Mouse (Mus musculus) hindbrain, embryonic 12.5 days (tissue): ENCODE data around the gene Foxd4. TPM values are rescaled to one million over a fixed set of nuclear protein-coding genes. Genes with fewer than 3 reads are reported as not detected.
A peak's percentile ranks its signal among the peaks of the same experiment; 100 is the strongest.

ENCODE experiments used
- ATAC-seq: fragments of 200-750 bp; cut with Nextera tagmentation; 2 replicates; pipeline ENCODE4 v1.8.0; 2017; ENCODE audit warnings: moderate TSS enrichment; ENCODE audit not compliant: low FRiP score
- H3K27ac ChIP-seq: fragments of 300-500 bp; sonication (generic); 2 replicates; pipeline ENCODE4 v1.5.1; 2016; ENCODE audit warnings: mild to moderate bottlenecking
- H3K27me3 ChIP-seq: fragments of 300-500 bp; sonication (generic); 2 replicates; pipeline ENCODE4 v1.6.1; 2016; ENCODE audit warnings: mild to moderate bottlenecking
- H3K36me3 ChIP-seq: fragments of 300-500 bp; sonication (generic); 2 replicates; pipeline ENCODE4 v1.6.1; 2016; ENCODE audit warnings: mild to moderate bottlenecking
- H3K4me1 ChIP-seq: fragments of 300-500 bp; sonication (generic); 2 replicates; pipeline ENCODE4 v1.6.1; 2016
- H3K4me2 ChIP-seq: fragments of 300-500 bp; sonication (generic); replicated peaks from 2 replicates; pipeline ENCODE4 v1.6.1; 2016; ENCODE audit warnings: mild to moderate bottlenecking
- H3K4me3 ChIP-seq: fragments of 300-500 bp; sonication (generic); 2 replicates; pipeline ENCODE4 v1.5.1; 2016; ENCODE audit warnings: mild to moderate bottlenecking
- H3K9ac ChIP-seq: fragments of 300-500 bp; sonication (generic); 2 replicates; pipeline ENCODE4 v1.6.1; 2016; ENCODE audit warnings: mild to moderate bottlenecking, moderate library complexity
- H3K9me3 ChIP-seq: fragments of 300-500 bp; sonication (generic); replicated peaks from 2 replicates; pipeline ENCODE4 v1.6.1; 2016; ENCODE audit warnings: mild to moderate bottlenecking
- WGBS: fragments of 180-500 bp; shearing (Covaris S2); methylation state at CpG from one replicate; pipeline ENCODE4 v1.1.7; 2016; 5-methylcytosine and 5-hydroxymethylcytosine counted together
- microRNA-seq: library from miRNA; unstranded; fragments of <30 nt; microRNA quantifications from one replicate; pipeline ENCODE4, GENCODE M21; 2017
- polyA plus RNA-seq: library from polyadenylated mRNA; unstranded; fragments of >200 nt; fragmentation: Nextera tagmentation; extraction: Ambion mirVana; gene quantifications from 2 replicates; pipeline ENCODE4 v1.2.1, GENCODE M21; 2016

Foxd4 gene
- polyA plus RNA-seq, 1 experiment from 2014 or later: 0.87 TPM

DNA sequence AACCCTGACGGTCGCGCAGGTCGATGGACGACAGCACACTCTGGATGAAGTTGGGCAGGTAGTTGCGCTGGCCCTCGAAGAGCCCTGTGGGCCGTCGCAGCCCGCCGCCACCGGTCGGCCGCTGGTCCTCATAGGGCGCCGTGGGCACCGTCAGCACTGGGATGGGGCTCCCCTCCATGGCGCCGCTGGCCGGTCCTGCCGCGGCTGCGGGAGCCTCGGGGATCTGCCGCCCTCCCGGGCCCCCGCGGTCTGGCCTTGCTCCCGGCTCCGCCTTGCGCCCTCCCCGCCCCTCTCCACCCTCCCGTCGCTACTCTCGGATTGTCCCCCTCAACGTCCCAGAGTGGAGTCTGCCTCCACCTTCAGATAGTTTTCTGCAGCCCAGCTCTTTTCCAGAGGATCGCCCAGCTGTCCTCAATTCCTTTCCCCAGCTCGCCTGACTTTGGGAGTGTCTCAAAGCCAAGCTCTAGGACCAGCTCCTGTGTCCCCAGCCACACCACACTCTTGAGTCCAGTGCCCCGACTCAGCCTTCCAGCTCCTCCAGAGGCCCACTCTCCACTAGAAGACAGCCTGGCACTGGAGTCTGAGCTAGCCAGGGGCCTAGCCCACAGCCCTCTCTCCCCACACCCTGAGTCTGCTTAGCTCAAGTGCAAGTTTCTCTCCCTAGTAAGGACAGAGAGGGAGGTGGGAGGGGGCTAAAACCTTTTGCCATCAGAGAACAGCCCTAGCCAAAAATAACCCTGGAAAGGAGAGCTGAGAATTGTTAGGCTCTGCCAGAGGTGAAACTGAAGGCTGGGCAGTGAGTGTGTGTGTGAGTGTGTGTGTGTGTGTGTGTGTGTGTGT, 39.2 kb downstream of the Foxd4 start, which contains the start of gene Pgm5:
Pgm5 (minus strand) TSS at position 244 of the 840 bp plus-strand sequence.
- H3K4me3 ChIP-seq: peak within 1 kb of the TSS; percentile 40
- ATAC-seq: no peak
- WGBS: 2% methylated on average over 34 of the region's 39 CpGs

GRCm38 (mm10) chr19:24861276-24861611, 39.8 kb downstream of the Foxd4 start:
- Histone ChIP-seq H3K4me2 (peak overlapping the region; percentile 66), H3K27me3 (peaks cover 32% of the 10 kb centered on the region), H3K36me3 (no peaks in the 10 kb centered on the region), H3K9ac (0 out of 2 replicates have a peak overlapping the region, but pooled peaks have one; percentile 48), H3K9me3 (no peaks in the 10 kb centered on the region), H3K27ac (no peak overlapping the region), H3K4me3 (peak overlapping the region; percentile 40), H3K4me1 (peaks cover 3% of the 10 kb centered on the region; the same call in 1 of the 2 replicates)
- WGBS: 20% methylated on average over 13 of the region's 13 CpGs
- ATAC-seq: no peak

More for the DNA sequence above, 39.2 kb downstream of the Foxd4 start, which contains the start of gene Pgm5:
- H3K9ac ChIP-seq: peak within 1 kb of the TSS; percentile 48; the same call in 1 of the 2 replicates
- H3K36me3 ChIP-seq: no peaks in the 10 kb centered on the region
- H3K4me2 ChIP-seq: peak within 1 kb of the TSS; percentile 66
- H3K9me3 ChIP-seq: no peaks in the 10 kb centered on the region
- peaks cover 3% of the 10 kb centered on the region; the same call in 1 of the 2 replicates for H3K4me1 ChIP-seq
- no peak within 1 kb of the TSS for H3K27ac ChIP-seq
- peaks cover 32% of the 10 kb centered on the region for H3K27me3 ChIP-seq

- no peak overlapping the region for H3K4me2 ChIP-seq
- no peak overlapping the region for H3K9ac ChIP-seq
- no peak overlapping the region for H3K4me3 ChIP-seq
- no peak overlapping the region for H3K27ac ChIP-seq
- ATAC-seq: peak; percentile 38; the same call in 1 of the 2 replicates
- H3K36me3 ChIP-seq: no peaks in the 10 kb centered on the region
- 84% methylated on average over 21 of the region's 21 CpGs for WGBS
- no peaks in the 10 kb centered on the region for H3K27me3 ChIP-seq
- H3K9me3 ChIP-seq: no peaks in the 10 kb centered on the region
- H3K4me1 ChIP-seq: peaks cover 6% of the 10 kb centered on the region; the same call in 1 of the 2 replicates
Measured at GRCm38 (mm10) chr19:24851456-24852315, 49.3 kb downstream of the Foxd4 start.

Small RNA genes within 50 kb of the gene (microRNA-seq; reads per million reads assigned to microRNA genes)
- gene Mir3084-1: not detected

Other genes starting within 250 kb of the Foxd4 start
- 1.3 and 1.7 TPM in 2 replicates for gene Tmem252, start 227.2 kb downstream of the Foxd4 start, polyA plus RNA-seq
- gene Pgm5, start 39.3 kb downstream of the Foxd4 start, polyA plus RNA-seq: 1.6 and 1.9 TPM in 2 replicates
- 182 and 202 TPM in 2 replicates for gene Gm10053, start 25.5 kb downstream of the Foxd4 start, polyA plus RNA-seq
- gene Cbwd1, start 60.4 kb upstream of the Foxd4 start, polyA plus RNA-seq: 19.8 and 21.5 TPM in 2 replicates
- 0.80 and 1.7 TPM in 2 replicates for gene Dock8, start 98.3 kb upstream of the Foxd4 start, polyA plus RNA-seq